Mouse (Mus musculus) thymus, postnatal 0 days (tissue): Measurements from ENCODE around the gene Irgc1. TPM values are rescaled to one million over a fixed set of nuclear protein-coding genes. Genes with fewer than 3 reads are reported as not detected.
A peak's percentile ranks its signal among the peaks of the same experiment; 100 is the strongest.

Experiments used
- DNase-seq: peaks from one replicate; pipeline ENCODE4 v3.0.0-alpha.2; 2015; ENCODE audit warnings: low spot score
- polyA plus RNA-seq: library from polyadenylated mRNA; unstranded; fragments of >200 nt; fragmentation: Nextera tagmentation; extraction: Ambion mirVana; gene quantifications from 2 replicates; pipeline ENCODE4 v1.2.1, GENCODE M21; 2015

The Irgc1 gene
- polyA plus RNA-seq, 1 experiment from 2014 or later, result 0.22 TPM

DNA sequence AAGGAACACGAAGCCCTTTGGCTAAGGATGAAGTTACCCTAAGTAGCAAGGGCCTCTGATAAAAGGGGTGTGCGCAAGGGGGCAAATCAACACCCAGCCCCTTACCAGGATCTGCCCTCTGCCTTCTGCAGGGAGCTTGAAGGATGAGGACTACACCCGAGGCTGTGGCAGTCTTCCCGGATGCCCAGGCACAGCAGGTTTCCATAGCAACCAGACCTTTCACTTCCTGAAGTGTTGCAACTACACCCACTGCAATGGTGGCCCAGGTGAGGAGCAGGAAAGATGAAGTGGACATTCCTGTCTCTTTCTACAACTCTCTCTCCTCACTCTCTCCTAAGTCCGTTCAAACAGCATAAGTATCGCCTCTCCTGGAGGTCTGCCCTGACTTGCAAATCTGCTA is 20.3 kb upstream of the Irgc1 start:
- DNase-seq, result no peak

- no peak for DNase-seq
These were observed 18.3 kb upstream of the Irgc1 start for GRCm38 (mm10) chr7:24470356-24470755.

GRCm38 (mm10) chr7:24469126-24469525 is 17.0 kb upstream of the Irgc1 start:
- DNase-seq, result no peak

DNA sequence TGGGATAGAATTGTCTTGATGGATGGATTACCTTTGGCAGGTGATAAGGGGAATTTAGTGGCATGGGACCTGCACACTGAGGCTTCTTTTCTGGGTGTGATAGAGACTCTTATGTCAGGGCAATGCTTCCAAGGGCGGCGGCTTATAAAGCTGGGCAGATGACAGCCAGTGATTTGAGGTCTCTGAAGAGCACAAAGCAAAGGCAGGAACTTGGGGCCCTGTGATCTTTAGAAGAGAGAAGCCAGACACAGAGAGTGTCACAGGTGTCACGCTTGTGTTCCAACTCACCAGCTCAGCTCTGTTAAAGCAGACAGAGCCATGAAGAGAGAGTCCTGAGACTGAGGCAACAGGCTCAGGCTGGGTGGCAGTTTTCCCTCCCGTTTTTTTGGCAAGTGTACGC is 15.8 kb upstream of the Irgc1 start:
- peak; percentile 81 for DNase-seq

DNA sequence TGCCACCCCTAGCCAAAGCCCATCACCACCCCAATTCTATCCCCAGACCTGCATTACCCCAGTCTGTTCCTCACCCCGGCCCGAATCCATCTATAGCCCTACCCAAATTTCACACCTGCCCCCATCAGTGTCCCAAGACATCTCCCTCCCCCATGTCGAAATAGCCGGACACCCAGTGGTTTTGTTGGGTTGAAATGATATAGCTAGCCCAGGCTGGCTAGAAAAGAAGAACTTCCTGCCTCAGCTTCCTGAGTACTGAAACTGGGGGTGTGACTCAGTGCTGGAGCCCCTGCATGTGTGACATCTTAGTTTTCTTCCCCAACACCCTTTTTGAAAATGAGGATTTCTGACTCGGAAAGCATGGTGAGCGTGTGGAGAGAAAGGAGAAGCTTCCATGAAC is 14.7 kb upstream of the Irgc1 start:
- DNase-seq, result no peak

GRCm38 (mm10) chr7:24462388-24463319 is 10.6 kb upstream of the Irgc1 start, which contains the start of gene Plaur:
Gene Plaur (plus strand): TSS chr7:24462484.
- no peak for DNase-seq

GRCm38 (mm10) chr7:24461376-24462051 is 9.4 kb upstream of the Irgc1 start:
- no peak for DNase-seq

DNA sequence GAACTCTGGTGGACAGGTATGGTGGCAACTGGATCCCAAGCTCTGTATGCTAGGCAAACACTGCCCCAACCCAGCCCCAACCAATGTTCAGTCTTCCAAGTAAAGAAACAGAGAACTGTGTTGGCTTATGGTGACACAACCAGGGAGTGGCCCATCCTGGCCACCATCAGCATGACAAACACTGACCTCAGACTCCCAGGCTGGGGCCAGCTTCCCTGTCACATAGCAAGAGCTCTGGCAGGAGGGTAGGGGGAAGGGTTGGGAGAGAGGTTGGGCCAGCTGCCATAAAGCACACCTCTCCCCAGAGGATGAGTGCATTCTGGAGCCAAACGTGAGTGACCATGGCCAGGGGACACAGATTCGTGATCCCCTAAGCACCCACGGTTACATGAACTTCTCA is 7.7 kb upstream of the Irgc1 start:
- no peak for DNase-seq

DNA sequence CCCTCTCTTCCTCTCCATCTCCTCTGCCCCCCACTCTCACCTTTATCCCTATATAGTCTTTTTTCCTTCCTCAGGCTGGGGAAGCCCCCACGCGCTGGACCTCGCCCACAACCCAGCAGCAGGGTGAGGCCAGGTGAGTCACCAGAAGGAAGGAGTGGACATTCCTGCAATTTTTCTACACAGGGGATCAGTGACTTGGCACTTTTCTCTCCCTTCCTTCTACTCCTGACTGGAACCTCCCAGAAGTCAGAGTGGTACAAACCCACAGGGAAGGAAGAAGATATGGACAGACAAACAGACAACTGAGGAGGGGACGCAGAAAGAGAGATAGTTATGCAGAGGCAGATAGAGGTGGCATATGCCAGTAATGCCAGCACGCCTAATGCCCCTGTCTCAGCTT is 7.3 kb upstream of the Irgc1 start:
- DNase-seq, result no peak

DNA sequence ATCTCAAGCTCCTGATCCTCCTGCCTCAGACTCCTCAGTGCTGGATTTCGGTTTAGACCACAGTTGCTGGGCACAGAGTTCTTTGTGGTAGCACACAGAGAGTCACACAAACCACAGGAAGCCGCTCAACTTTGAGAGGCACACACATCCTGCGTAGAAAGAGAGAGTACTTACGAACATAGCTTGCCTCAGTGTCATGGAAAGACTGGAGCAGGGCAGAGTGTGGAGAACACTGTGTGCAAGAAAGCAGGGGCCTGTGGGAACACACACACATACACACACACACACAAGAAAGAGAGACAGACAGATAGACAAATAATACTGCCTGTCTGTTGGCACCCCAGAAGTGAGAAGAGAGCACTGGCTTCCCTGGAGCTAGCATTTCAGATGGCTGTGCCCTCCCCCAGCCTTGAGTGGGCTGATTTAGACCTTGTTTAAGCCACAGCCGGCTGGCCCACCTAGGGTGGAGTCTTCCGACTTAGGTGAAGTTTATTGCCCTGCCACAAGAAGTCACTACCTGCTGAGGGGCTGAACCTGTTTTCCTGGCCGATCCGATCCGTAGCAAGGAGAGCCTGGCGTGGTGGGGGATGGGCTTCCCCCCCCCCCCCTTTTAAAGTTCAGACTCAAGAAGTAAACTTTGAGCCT is 5.8 kb upstream of the Irgc1 start:
- peak; percentile 92 for DNase-seq

DNA sequence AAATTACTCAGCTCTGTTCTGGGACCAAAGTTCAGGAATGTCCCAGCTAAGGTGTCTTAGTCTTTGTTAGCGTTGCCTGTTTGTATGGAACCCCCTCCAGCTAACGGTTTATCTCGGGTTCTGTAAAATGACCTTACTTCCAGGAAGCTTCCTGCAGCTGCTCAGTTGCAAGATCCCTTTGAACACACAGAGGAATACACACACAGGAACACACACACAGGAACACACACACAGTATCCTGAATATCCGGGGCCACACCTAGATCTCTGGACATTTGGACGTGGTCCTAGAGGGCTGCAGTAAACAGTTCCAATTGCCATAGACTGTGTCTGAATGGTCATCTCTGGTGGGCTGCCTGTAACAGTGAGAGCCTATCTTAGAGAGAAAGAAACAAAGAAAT is 3.6 kb upstream of the Irgc1 start:
- DNase-seq, result no peak

DNA sequence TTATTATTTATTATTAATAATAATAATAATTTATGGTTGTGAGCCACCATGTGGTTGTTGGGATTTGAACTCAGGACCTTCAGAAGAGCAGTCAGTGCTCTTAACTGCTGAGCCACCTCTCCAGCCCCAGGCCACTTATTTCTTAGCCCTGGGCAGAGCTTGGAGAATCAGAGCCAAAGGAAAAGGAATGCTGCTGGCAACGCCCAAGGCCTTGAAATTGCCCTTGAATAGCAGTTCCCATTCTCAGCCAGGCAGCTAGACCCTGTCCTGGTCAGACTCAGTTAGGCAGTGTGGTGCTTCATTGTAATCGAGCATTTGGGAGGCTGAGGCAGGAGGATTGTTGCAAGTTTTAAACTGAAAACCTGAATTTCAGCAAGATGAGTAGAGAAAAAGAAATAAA is 2.1 kb upstream of the Irgc1 start:
- DNase-seq, result no peak

GRCm38 (mm10) chr7:24450585-24451017 is 1.5 kb downstream of the Irgc1 start:
- peak; percentile 64 for DNase-seq

GRCm38 (mm10) chr7:24448782-24449517 is 3.1 kb downstream of the Irgc1 start:
- DNase-seq, result no peak

DNA sequence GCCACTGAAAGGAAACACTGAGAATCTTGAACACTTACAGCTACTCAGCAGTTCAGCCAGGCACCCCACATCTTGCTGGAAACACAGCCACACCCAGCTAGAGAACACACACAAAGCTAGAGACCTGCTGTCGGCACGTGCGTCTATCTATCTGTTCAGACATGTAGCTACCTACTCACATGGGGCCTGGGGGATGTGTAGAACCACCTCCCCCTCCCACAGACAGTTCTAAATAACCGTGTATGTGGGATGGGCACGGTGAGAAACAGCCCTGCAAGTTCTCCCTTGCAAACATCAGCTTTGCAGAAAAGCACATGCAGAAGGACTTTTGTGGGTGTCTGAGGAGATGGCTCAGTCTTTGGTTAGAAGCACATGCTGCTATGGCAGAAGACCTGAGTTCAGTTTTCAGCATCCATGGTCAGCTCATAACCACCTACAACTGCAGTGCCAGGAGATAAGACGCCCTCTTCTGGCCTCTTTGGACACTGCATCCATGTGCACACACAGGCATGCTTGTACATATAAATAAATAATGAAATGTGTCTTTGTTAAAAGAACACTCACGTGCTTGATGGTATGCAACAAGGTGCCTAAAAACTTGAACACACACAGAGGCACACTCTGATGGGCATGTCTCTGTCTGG is 5.3 kb downstream of the Irgc1 start:
- DNase-seq, result no peak

GRCm38 (mm10) chr7:24445266-24445926 is 6.7 kb downstream of the Irgc1 start:
- no peak for DNase-seq

GRCm38 (mm10) chr7:24442313-24442712 is 9.8 kb downstream of the Irgc1 start:
- no peak for DNase-seq

- peak; percentile 87 for DNase-seq
These were observed 10.3 kb downstream of the Irgc1 start for GRCm38 (mm10) chr7:24441785-24442184.

GRCm38 (mm10) chr7:24439891-24440290 is 12.2 kb downstream of the Irgc1 start:
- no peak for DNase-seq

DNA sequence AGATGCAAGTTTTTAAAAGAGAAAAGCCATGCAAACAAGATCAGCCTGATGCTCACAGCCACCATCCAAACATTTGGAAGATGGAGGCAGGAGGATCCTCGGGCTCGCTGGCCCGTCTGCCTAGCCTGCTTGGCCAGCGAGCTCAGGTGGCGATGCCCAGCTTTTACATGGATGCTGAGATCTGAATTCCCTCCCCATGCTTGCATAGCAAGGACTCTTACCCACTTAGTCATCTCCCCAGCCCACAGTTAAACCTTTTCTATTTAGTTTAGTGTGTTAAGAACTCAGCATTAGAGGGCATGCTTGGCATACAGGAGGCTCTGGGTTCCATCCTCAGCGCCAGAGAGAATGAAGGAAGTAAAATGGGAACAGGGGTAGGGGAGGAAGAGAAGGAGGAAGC is 12.9 kb downstream of the Irgc1 start:
- DNase-seq, result no peak
